Mouse (Mus musculus) midbrain, embryonic 14.5 days (tissue): Measurements from ENCODE around the gene Pygo1. TPM values are rescaled to one million over a fixed set of nuclear protein-coding genes. Genes with fewer than 3 reads are reported as not detected.
A peak's percentile ranks its signal among the peaks of the same experiment; 100 is the strongest.

Experiments
- ATAC-seq: fragments of 200-750 bp; cut with Nextera tagmentation; 2 replicates; pipeline ENCODE4 v1.8.0; 2017; ENCODE audit warnings: moderate number of reproducible peaks, moderate library complexity; ENCODE audit not compliant: low FRiP score, low TSS enrichment
- DNase-seq: peaks from one replicate; pipeline ENCODE4 v3.0.0-alpha.2; 2015
- H3K27ac ChIP-seq: fragments of 300-500 bp; sonication (generic); replicated peaks from 2 replicates; pipeline ENCODE4 v1.5.1; 2014; ENCODE audit warnings: mild to moderate bottlenecking, low read depth, low read length, moderate library complexity
- H3K27me3 ChIP-seq: fragments of 300-500 bp; sonication (generic); 2 replicates; pipeline ENCODE4 v1.6.1; 2014; ENCODE audit warnings: low read length, control low read depth, mixed read lengths; ENCODE audit not compliant: control insufficient read depth, insufficient read depth
- H3K36me3 ChIP-seq: fragments of 300-500 bp; sonication (generic); 2 replicates; pipeline ENCODE4 v1.6.1; 2014; ENCODE audit warnings: low read length, control low read depth; ENCODE audit not compliant: control insufficient read depth, insufficient read depth
- H3K4me1 ChIP-seq: fragments of 300-500 bp; sonication (generic); 2 replicates; pipeline ENCODE4 v1.6.1; 2014; ENCODE audit warnings: mild to moderate bottlenecking, antibody characterized with exemption, low read length, control low read depth; ENCODE audit not compliant: control insufficient read depth, insufficient read depth
- H3K4me2 ChIP-seq: fragments of 300-500 bp; sonication (generic); 2 replicates; pipeline ENCODE4 v1.6.1; 2014; ENCODE audit warnings: mild to moderate bottlenecking, low read length, moderate library complexity
- H3K4me3 ChIP-seq: fragments of 300-500 bp; sonication (generic); replicated peaks from 2 replicates; pipeline ENCODE4 v1.5.1; 2014; ENCODE audit warnings: low read depth, low read length
- H3K9ac ChIP-seq: fragments of 300-500 bp; sonication (generic); replicated peaks from 2 replicates; pipeline ENCODE4 v1.6.1; 2014; ENCODE audit warnings: mild to moderate bottlenecking, low read length, moderate library complexity
- H3K9me3 ChIP-seq: fragments of 300-500 bp; sonication (generic); 2 replicates; pipeline ENCODE4 v1.6.1; 2016; ENCODE audit warnings: low read length, control low read depth, mixed read lengths; ENCODE audit not compliant: control insufficient read depth
- WGBS: fragments of 180-500 bp; shearing (Covaris S2); extraction: QIAGEN DNeasy Blood & Tissue Kit; methylation state at CpG from one replicate; pipeline ENCODE4 v1.1.7; 2014; 5-methylcytosine and 5-hydroxymethylcytosine counted together
- polyA plus RNA-seq: library from polyadenylated mRNA; unstranded; fragments of >200 nt; fragmentation: Nextera tagmentation; extraction: Ambion mirVana; gene quantifications from 2 replicates; pipeline ENCODE4 v1.2.1, GENCODE M21; 2014

The Pygo1 gene
- polyA plus RNA-seq, 1 experiment from 2014 or later = 16.3 TPM

GRCm38 (mm10) chr9:72949572-72949971 is 24.1 kb downstream of the Pygo1 start:
- Histone ChIP-seq H3K36me3 (peaks cover 23% of the 10 kb centered on the region), H3K9ac (no peak overlapping the region), H3K4me1 (no peaks in the 10 kb centered on the region), H3K4me2 (no peak overlapping the region), H3K4me3 (no peak overlapping the region), H3K9me3 (no peaks in the 10 kb centered on the region), H3K27ac (no peak overlapping the region), H3K27me3 (no peaks in the 10 kb centered on the region)
- no peak for ATAC-seq
- no peak for DNase-seq
- WGBS = 76% methylated on average over 7 of the region's 7 CpGs

GRCm38 (mm10) chr9:72954746-72955145 is 29.3 kb downstream of the Pygo1 start:
- WGBS = 68% methylated on average over 2 of the region's 2 CpGs
- Histone ChIP-seq H3K27me3 (no peaks in the 10 kb centered on the region), H3K4me2 (no peak overlapping the region), H3K9ac (no peak overlapping the region), H3K4me1 (peaks cover 9% of the 10 kb centered on the region), H3K9me3 (no peaks in the 10 kb centered on the region), H3K27ac (no peak overlapping the region), H3K36me3 (no peaks in the 10 kb centered on the region), H3K4me3 (no peak overlapping the region)
- no peak for ATAC-seq
- peak; percentile 62 for DNase-seq

GRCm38 (mm10) chr9:72955546-72955945 is 30.1 kb downstream of the Pygo1 start:
- peak; percentile 68 for DNase-seq
- Histone ChIP-seq H3K9ac (no peak overlapping the region), H3K4me2 (no peak overlapping the region), H3K36me3 (no peaks in the 10 kb centered on the region), H3K4me3 (no peak overlapping the region), H3K9me3 (no peaks in the 10 kb centered on the region), H3K27ac (no peak overlapping the region), H3K27me3 (no peaks in the 10 kb centered on the region), H3K4me1 (peaks cover 9% of the 10 kb centered on the region)
- 22% methylated on average over 1 of the region's 1 CpGs for WGBS
- no peak for ATAC-seq

GRCm38 (mm10) chr9:72958521-72959450 is 33.3 kb downstream of the Pygo1 start, which contains the start of the genes Dyx1c1 and Gm44503:
Dyx1c1 (plus strand) TSS chr9:72958785.
Gm44503 (plus strand) TSS chr9:72958852.
- Histone ChIP-seq H3K36me3 (no peaks in the 10 kb centered on the region), H3K4me1 (peaks cover 9% of the 10 kb centered on the region), H3K9me3 (no peaks in the 10 kb centered on the region), H3K4me3 (peak within 1 kb of the TSS; percentile 62), H3K9ac (peak within 1 kb of the TSS; percentile 54), H3K27ac (peak within 1 kb of the TSS; percentile 68), H3K4me2 (peak within 1 kb of the TSS; percentile 78), H3K27me3 (no peaks in the 10 kb centered on the region)
- DNase-seq (peak; percentile 94), ATAC-seq (peak; percentile 91)
- 2% methylated on average over 43 of the region's 43 CpGs for WGBS

GRCm38 (mm10) chr9:72961346-72961745 is 35.9 kb downstream of the Pygo1 start:
- Histone ChIP-seq H3K27ac (no peak overlapping the region), H3K9me3 (no peaks in the 10 kb centered on the region), H3K4me2 (no peak overlapping the region), H3K27me3 (no peaks in the 10 kb centered on the region), H3K4me1 (peaks cover 9% of the 10 kb centered on the region), H3K9ac (no peak overlapping the region), H3K4me3 (no peak overlapping the region), H3K36me3 (no peaks in the 10 kb centered on the region)
- ATAC-seq (no peak), DNase-seq (no peak)
- 77% methylated on average over 8 of the region's 8 CpGs for WGBS

- no peak overlapping the region for H3K4me2 ChIP-seq
- WGBS = 78% methylated on average over 15 of the region's 15 CpGs
- DNase-seq = no peak
- no peaks in the 10 kb centered on the region for H3K27me3 ChIP-seq
- no peaks in the 10 kb centered on the region for H3K9me3 ChIP-seq
- no peak overlapping the region for H3K9ac ChIP-seq
- H3K36me3 ChIP-seq = no peaks in the 10 kb centered on the region
- no peak for ATAC-seq
- H3K27ac ChIP-seq = no peak overlapping the region
- H3K4me1 ChIP-seq = peaks cover 9% of the 10 kb centered on the region
- H3K4me3 ChIP-seq = no peak overlapping the region
Measured at GRCm38 (mm10) chr9:72961959-72962358, 36.5 kb downstream of the Pygo1 start.

GRCm38 (mm10) chr9:72968349-72969061 is 43.1 kb downstream of the Pygo1 start:
- no peak overlapping the region for H3K9ac ChIP-seq
- ATAC-seq = no peak
- WGBS = 36% methylated on average over 11 of the region's 11 CpGs
- no peak overlapping the region for H3K4me3 ChIP-seq
- H3K36me3 ChIP-seq = no peaks in the 10 kb centered on the region
- peak; percentile 78 for DNase-seq
- no peaks in the 10 kb centered on the region for H3K27me3 ChIP-seq
- no peak overlapping the region for H3K27ac ChIP-seq
- no peaks in the 10 kb centered on the region for H3K4me1 ChIP-seq
- H3K4me2 ChIP-seq = no peak overlapping the region
- H3K9me3 ChIP-seq = no peaks in the 10 kb centered on the region

GRCm38 (mm10) chr9:72969874-72970273 is 44.4 kb downstream of the Pygo1 start:
- Histone ChIP-seq H3K36me3 (no peaks in the 10 kb centered on the region), H3K4me2 (no peak overlapping the region), H3K4me1 (no peaks in the 10 kb centered on the region), H3K27me3 (no peaks in the 10 kb centered on the region), H3K9me3 (no peaks in the 10 kb centered on the region), H3K9ac (no peak overlapping the region), H3K4me3 (no peak overlapping the region), H3K27ac (no peak overlapping the region)
- no peak for ATAC-seq
- DNase-seq = no peak
- WGBS = 68% methylated on average over 7 of the region's 7 CpGs
